Mouse (Mus musculus) heart, embryonic 16.5 days (tissue): ENCODE measurements around the gene Ptp4a2. TPM values are rescaled to one million over a fixed set of nuclear protein-coding genes. Genes with fewer than 3 reads are reported as not detected.

Experiments used
- ATAC-seq: fragments of 200-750 bp; cut with Nextera tagmentation; replicated peaks from 2 replicates; pipeline ENCODE4 v1.8.0; 2017; ENCODE audit warnings: moderate number of reproducible peaks; ENCODE audit not compliant: insufficient read depth, low FRiP score; ENCODE audit errors: extremely low read depth
- H3K27ac ChIP-seq: fragments of 300-500 bp; sonication (generic); 2 replicates; pipeline ENCODE4 v1.5.1; 2014; ENCODE audit warnings: mild to moderate bottlenecking, low read length, control low read depth, moderate library complexity
- H3K27me3 ChIP-seq: fragments of 300-500 bp; sonication (generic); 2 replicates; pipeline ENCODE4 v1.6.1; 2014; ENCODE audit warnings: low read length, mixed read lengths; ENCODE audit not compliant: control insufficient read depth, insufficient read depth
- H3K36me3 ChIP-seq: fragments of 300-500 bp; sonication (generic); 2 replicates; pipeline ENCODE4 v1.6.1; 2014; ENCODE audit not compliant: control insufficient read depth, insufficient read depth
- H3K4me1 ChIP-seq: fragments of 300-500 bp; sonication (generic); 2 replicates; pipeline ENCODE4 v1.6.1; 2014; ENCODE audit warnings: low read length, mixed read lengths; ENCODE audit not compliant: control insufficient read depth, insufficient read depth
- H3K4me2 ChIP-seq: fragments of 300-500 bp; sonication (generic); 2 replicates; pipeline ENCODE4 v1.6.1; 2014; ENCODE audit warnings: low read depth, mild to moderate bottlenecking, control low read depth, low read length
- H3K4me3 ChIP-seq: fragments of 300-500 bp; sonication (generic); 2 replicates; pipeline ENCODE4 v1.5.1; 2014; ENCODE audit warnings: mild to moderate bottlenecking, control low read depth, low read length
- H3K9ac ChIP-seq: fragments of 300-500 bp; sonication (generic); 2 replicates; pipeline ENCODE4 v1.6.1; 2014; ENCODE audit warnings: low read length, control low read depth
- H3K9me3 ChIP-seq: fragments of 300-500 bp; sonication (generic); replicated peaks from 2 replicates; pipeline ENCODE4 v1.6.1; 2016; ENCODE audit warnings: low read length; ENCODE audit not compliant: control insufficient read depth
- WGBS: fragments of 180-500 bp; shearing (Covaris S2); extraction: QIAGEN DNeasy Blood & Tissue Kit; methylation state at CpG from one replicate; pipeline ENCODE4 v1.1.7; 2014; 5-methylcytosine and 5-hydroxymethylcytosine counted together
- polyA plus RNA-seq: library from polyadenylated mRNA; unstranded; fragments of >200 nt; fragmentation: Nextera tagmentation; extraction: Ambion mirVana; gene quantifications from 2 replicates; pipeline ENCODE4 v1.2.1, GENCODE M21; 2015

Gene Ptp4a2
- polyA plus RNA-seq, 1 experiment from 2014 or later, result 352 TPM

DNA sequence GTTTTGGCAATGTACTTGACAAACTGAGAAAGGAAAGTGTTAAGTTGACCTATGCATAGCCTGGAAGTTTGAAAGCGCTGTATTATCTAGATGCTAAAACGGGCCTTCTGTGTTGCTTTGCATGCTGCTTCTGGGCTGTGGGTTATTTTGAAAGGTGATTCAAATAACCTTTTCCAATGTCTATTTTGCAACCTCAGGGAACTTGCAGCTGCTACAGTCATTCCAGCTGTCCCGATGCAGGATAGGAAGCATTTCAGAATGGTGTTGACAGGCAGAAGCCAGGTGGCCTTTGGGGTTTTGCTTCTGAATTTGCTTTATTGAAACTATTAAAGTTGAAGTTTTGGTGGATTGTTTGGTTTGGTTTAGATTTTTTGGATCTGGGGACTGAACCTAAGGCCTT, 17.1 kb downstream of the Ptp4a2 start:
- Histone ChIP-seq H3K4me3 (no peak overlapping the region), H3K27me3 (no peaks in the 10 kb centered on the region), H3K4me1 (peaks cover 61% of the 10 kb centered on the region), H3K36me3 (no peaks in the 10 kb centered on the region), H3K9me3 (no peaks in the 10 kb centered on the region), H3K27ac (peak overlapping the region; percentile 40), H3K4me2 (peak overlapping the region; percentile 48), H3K9ac (peak overlapping the region; percentile 7; the same call in 1 of the 2 replicates)
- ATAC-seq, result no peak
- WGBS, result 15% methylated on average over 3 of the region's 3 CpGs

DNA sequence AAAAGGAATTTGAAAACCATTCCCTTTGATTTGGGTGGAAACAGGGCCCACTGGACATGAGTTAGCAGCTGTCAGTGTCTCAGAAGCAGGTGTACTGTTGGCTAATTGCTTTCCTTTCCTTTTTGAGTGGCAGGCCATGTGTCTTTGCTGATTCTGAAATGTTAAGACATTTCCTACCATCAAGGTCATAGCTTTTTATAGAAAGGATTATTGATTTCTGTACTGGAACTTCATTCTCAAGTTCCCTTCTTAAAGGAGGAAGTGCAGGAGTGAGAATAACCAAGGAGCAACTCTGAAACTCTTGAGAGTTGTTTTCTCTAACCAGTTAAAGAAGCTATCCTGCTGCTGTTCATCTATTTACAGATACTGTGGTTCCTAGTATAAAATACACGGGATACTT, 18.8 kb downstream of the Ptp4a2 start:
- no peak overlapping the region for H3K4me2 ChIP-seq
- no peak for ATAC-seq
- H3K36me3 ChIP-seq, result no peaks in the 10 kb centered on the region
- WGBS, result 42% methylated on average over 1 of the region's 1 CpGs
- H3K4me3 ChIP-seq, result no peak overlapping the region
- H3K27me3 ChIP-seq, result no peaks in the 10 kb centered on the region
- peaks cover 57% of the 10 kb centered on the region for H3K4me1 ChIP-seq
- no peak overlapping the region for H3K9ac ChIP-seq
- peak overlapping the region; percentile 7 for H3K27ac ChIP-seq
- H3K9me3 ChIP-seq, result no peaks in the 10 kb centered on the region

DNA sequence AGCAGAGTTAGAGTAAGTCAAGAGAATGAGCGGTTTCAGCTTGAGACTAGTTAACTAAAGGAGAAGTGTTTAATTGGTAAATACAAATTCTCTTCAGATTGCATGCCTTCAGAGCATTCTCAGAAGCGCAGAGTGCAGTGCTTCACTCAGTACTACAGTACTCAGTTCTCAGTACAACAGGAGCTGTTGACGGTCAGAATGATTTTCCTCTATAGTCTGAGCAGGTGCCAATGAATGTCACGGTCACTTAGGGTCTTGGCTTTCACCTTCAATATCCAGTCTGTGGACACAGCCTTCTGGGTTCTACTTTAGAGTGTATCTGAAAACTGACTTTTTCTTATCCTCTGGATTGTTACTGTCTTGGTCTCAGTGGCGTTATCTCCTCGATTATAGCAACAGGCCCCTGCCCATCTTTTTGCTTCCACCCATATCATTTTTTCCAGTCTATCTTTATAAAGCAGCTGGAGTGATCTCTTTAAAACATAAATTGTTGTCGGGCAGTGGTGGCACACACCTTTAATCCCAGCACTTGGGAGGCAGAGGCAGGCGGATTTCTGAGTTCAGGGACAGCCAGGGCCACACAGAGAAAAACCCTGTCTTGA, 19.4 kb downstream of the Ptp4a2 start:
- Histone ChIP-seq H3K4me1 (peaks cover 57% of the 10 kb centered on the region), H3K9ac (no peak overlapping the region), H3K4me2 (no peak overlapping the region), H3K9me3 (no peaks in the 10 kb centered on the region), H3K36me3 (no peaks in the 10 kb centered on the region), H3K4me3 (no peak overlapping the region), H3K27ac (peak overlapping the region; percentile 7), H3K27me3 (no peaks in the 10 kb centered on the region)
- WGBS, result 76% methylated on average over 8 of the region's 8 CpGs
- ATAC-seq, result no peak

DNA sequence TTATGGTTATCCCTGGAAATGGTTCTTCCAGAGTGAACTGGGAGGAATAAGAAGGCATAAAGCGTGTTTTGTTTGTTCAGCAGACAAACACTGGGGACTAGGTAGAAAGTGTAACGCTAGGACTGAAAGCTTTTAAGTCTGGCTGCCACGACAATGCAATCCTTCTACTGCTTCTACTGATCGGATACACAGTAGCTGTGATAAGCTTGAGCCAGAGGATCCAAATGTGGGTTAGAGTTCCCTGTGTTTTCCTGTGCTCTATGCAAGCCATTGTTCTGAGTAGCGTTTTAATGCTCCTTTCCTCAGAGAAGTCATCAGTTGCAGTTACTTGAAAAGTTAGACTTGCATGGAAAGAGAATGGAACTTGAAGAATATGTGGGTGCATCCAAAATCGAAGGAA, 23.6 kb downstream of the Ptp4a2 start:
- Histone ChIP-seq H3K9me3 (no peaks in the 10 kb centered on the region; the same call in 1 of the 2 replicates), H3K27ac (peak overlapping the region; percentile 69), H3K4me3 (no peak overlapping the region), H3K9ac (no peak overlapping the region), H3K4me1 (peaks cover 34% of the 10 kb centered on the region), H3K36me3 (0 out of 2 replicates have a peak, but pooled peaks cover 2% of the 10 kb centered on the region), H3K27me3 (no peaks in the 10 kb centered on the region), H3K4me2 (no peak overlapping the region)
- no peak; the same call in 1 of the 2 replicates for ATAC-seq
- 32% methylated on average over 6 of the region's 6 CpGs for WGBS

DNA sequence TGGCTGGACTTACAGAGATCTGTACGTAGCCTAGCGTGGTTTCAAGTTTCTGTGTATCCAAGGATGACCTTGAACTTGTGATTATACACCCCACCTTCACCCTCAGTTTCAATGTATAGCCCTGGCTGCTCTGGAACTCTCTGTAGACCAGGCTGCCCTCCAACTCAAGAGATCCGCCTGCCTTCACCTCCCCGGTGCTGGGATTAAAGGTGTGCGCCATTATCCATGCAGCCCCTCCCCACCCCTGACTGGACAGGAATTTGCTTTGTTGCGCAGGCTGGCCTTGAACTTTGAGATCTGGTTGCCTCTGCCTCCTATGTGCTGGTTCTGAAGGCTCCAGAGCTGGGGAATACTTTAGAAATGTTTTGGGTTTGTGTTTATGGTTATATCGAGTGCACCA, 24.3 kb downstream of the Ptp4a2 start:
- H3K27ac ChIP-seq, result peak overlapping the region; percentile 48

DNA sequence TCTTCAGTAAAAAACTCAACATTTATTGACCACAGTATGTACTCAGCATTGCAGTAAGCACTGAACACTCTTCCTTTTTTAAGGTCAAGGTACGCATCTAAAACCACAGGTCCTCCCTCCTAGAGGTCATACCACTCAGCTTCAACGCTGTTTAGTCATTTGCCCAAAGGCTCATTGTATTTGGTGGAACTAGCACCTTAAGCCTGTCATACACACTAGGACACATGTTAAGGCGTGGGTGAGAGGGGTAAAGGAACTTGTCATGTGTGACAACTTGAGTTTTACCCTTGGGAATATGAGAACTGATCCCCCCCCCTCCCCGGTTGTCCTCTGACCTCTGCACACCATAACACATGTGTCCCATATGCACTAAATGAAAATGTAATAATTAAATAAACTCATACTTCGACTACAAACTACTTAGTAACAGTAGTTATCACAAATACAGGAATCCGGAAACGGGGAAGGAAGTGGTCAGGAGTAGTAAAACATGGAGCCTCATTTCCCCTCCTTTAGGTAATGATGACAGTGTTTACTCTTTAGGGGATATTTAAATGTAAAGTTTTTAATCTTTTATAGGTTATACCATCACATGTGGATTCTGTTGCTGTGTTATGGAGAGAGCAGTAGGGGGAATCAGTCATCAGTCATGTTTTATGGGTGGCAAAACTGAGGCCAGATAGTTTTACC, 29.0 kb downstream of the Ptp4a2 start:
- no peaks in the 10 kb centered on the region for H3K27me3 ChIP-seq
- H3K36me3 ChIP-seq, result peaks cover 42% of the 10 kb centered on the region
- no peaks in the 10 kb centered on the region; the same call in 1 of the 2 replicates for H3K9me3 ChIP-seq
- no peak overlapping the region for H3K4me3 ChIP-seq
- H3K27ac ChIP-seq, result no peak overlapping the region
- H3K4me1 ChIP-seq, result peaks cover 2% of the 10 kb centered on the region
- 88% methylated on average over 7 of the region's 7 CpGs for WGBS
- no peak for ATAC-seq
- H3K9ac ChIP-seq, result no peak overlapping the region
- no peak overlapping the region for H3K4me2 ChIP-seq

More for the DNA sequence above, 24.3 kb downstream of the Ptp4a2 start:
- peaks cover 8% of the 10 kb centered on the region for H3K36me3 ChIP-seq
- peaks cover 27% of the 10 kb centered on the region for H3K4me1 ChIP-seq
- no peak overlapping the region for H3K4me2 ChIP-seq
- H3K27me3 ChIP-seq, result no peaks in the 10 kb centered on the region
- H3K9ac ChIP-seq, result no peak overlapping the region
- WGBS, result 85% methylated on average over 7 of the region's 7 CpGs
- H3K9me3 ChIP-seq, result no peaks in the 10 kb centered on the region; the same call in 1 of the 2 replicates
- no peak for ATAC-seq
- H3K4me3 ChIP-seq, result no peak overlapping the region

DNA sequence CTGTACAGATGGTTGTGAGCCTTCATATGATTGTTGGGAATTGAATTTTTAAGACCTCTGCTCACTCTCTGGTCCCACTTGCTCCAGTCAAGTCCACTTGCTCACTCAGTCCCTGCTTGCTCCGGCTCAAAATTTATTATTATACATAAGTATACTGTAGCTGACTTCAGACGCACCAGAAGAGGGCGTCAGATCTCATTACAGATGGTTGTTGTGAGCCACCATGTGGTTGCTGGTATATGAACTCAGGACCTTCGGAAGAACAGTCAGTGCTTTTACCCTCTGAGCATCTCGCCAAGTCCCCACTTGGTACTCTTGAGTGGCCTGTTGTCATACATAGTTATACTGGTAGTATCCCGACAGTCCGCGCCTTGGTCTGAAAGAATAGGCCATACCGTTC, 35.8 kb downstream of the Ptp4a2 start:
- no peak overlapping the region for H3K27ac ChIP-seq
- no peak overlapping the region for H3K4me3 ChIP-seq
- WGBS, result 83% methylated on average over 9 of the region's 9 CpGs
- no peak overlapping the region for H3K4me2 ChIP-seq
- ATAC-seq, result no peak
- H3K9me3 ChIP-seq, result no peaks in the 10 kb centered on the region
- no peak overlapping the region for H3K9ac ChIP-seq
- H3K4me1 ChIP-seq, result no peaks in the 10 kb centered on the region
- H3K36me3 ChIP-seq, result peaks cover 71% of the 10 kb centered on the region
- no peaks in the 10 kb centered on the region for H3K27me3 ChIP-seq

- Histone ChIP-seq H3K36me3 (peaks cover 50% of the 10 kb centered on the region), H3K9me3 (no peaks in the 10 kb centered on the region), H3K27ac (no peak overlapping the region), H3K4me1 (peaks cover 11% of the 10 kb centered on the region), H3K27me3 (no peaks in the 10 kb centered on the region), H3K4me2 (no peak overlapping the region), H3K9ac (no peak overlapping the region), H3K4me3 (no peak overlapping the region)
- 90% methylated on average over 2 of the region's 2 CpGs for WGBS
- no peak for ATAC-seq
These were observed 39.5 kb downstream of the Ptp4a2 start for GRCm38 (mm10) chr4:129850491-129850890.

- Histone ChIP-seq H3K27ac (no peak overlapping the region), H3K27me3 (no peaks in the 10 kb centered on the region), H3K9ac (no peak overlapping the region), H3K9me3 (no peaks in the 10 kb centered on the region), H3K36me3 (peaks cover 37% of the 10 kb centered on the region), H3K4me1 (peaks cover 14% of the 10 kb centered on the region), H3K4me2 (no peak overlapping the region), H3K4me3 (no peak overlapping the region)
- WGBS, result 88% methylated on average over 3 of the region's 3 CpGs
- ATAC-seq, result no peak
These were observed 40.8 kb downstream of the Ptp4a2 start for GRCm38 (mm10) chr4:129851861-129852260.
